Mouse (Mus musculus) midbrain, embryonic 15.5 days (tissue): ENCODE results near the gene Itga10. TPM values are rescaled to one million over a fixed set of nuclear protein-coding genes. Genes with fewer than 3 reads are reported as not detected.
A peak's percentile ranks its signal among the peaks of the same experiment; 100 is the strongest.

Source experiments
- ATAC-seq: fragments of 200-750 bp; cut with Nextera tagmentation; replicated peaks from 2 replicates; pipeline ENCODE4 v1.8.0; 2017; ENCODE audit warnings: moderate TSS enrichment
- H3K27ac ChIP-seq: fragments of 300-500 bp; sonication (generic); 2 replicates; pipeline ENCODE4 v1.5.1; 2015; ENCODE audit warnings: mild to moderate bottlenecking, inconsistent platforms
- H3K27me3 ChIP-seq: fragments of 300-500 bp; sonication (generic); replicated peaks from 2 replicates; pipeline ENCODE4 v1.6.1; 2015; ENCODE audit warnings: inconsistent platforms
- H3K36me3 ChIP-seq: fragments of 300-500 bp; sonication (generic); replicated peaks from 2 replicates; pipeline ENCODE4 v1.6.1; 2015; ENCODE audit warnings: inconsistent platforms
- H3K4me1 ChIP-seq: fragments of 300-500 bp; sonication (generic); 2 replicates; pipeline ENCODE4 v1.6.1; 2015; ENCODE audit warnings: inconsistent platforms
- H3K4me2 ChIP-seq: fragments of 300-500 bp; sonication (generic); 2 replicates; pipeline ENCODE4 v1.6.1; 2015; ENCODE audit warnings: inconsistent platforms, mild to moderate bottlenecking, moderate library complexity
- H3K4me3 ChIP-seq: fragments of 300-500 bp; sonication (generic); 2 replicates; pipeline ENCODE4 v1.5.1; 2015; ENCODE audit warnings: mild to moderate bottlenecking, inconsistent platforms
- H3K9ac ChIP-seq: fragments of 300-500 bp; sonication (generic); 2 replicates; pipeline ENCODE4 v1.6.1; 2015; ENCODE audit warnings: mild to moderate bottlenecking, inconsistent platforms
- H3K9me3 ChIP-seq: fragments of 300-500 bp; sonication (generic); 2 replicates; pipeline ENCODE4 v1.6.1; 2016; ENCODE audit warnings: inconsistent platforms
- WGBS: fragments of 180-500 bp; shearing (Covaris S2); methylation state at CpG from one replicate; pipeline ENCODE4 v1.1.7; 2015; ENCODE audit warnings: mixed read lengths; 5-methylcytosine and 5-hydroxymethylcytosine counted together
- polyA plus RNA-seq: library from polyadenylated mRNA; unstranded; fragments of >200 nt; fragmentation: Nextera tagmentation; extraction: Ambion mirVana; gene quantifications from 2 replicates; pipeline ENCODE4 v1.2.1, GENCODE M21; 2015

The Itga10 gene
- polyA plus RNA-seq, 1 experiment from 2014 or later: 1.6 TPM

DNA sequence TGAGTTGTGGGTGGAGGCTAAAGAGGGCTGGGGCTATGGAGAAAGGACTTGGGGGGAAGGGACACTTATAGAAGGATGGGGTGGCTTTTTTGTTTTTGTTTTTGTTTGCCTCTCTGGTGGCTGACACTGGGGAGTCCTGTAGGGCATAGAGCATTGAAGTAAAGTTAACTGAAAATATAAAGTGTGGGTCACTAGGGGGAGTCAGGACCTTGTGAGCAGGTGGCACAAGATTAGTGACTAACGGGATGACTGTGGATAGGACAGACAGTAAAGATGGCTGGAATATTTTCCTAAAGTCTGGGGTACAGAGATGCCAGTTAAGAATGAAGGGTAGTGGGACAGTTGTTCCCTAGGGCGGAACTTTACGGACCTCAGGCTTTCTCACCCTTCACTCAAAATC is 44.9 kb downstream of the Itga10 start:
- no peak overlapping the region for H3K27ac ChIP-seq
- 0 out of 2 replicates have a peak, but pooled peaks cover 4% of the 10 kb centered on the region for H3K4me1 ChIP-seq
- no peak overlapping the region for H3K4me3 ChIP-seq
- ATAC-seq: no peak
- no peaks in the 10 kb centered on the region for H3K27me3 ChIP-seq
- H3K9ac ChIP-seq: no peak overlapping the region
- H3K4me2 ChIP-seq: no peak overlapping the region
- H3K9me3 ChIP-seq: no peaks in the 10 kb centered on the region
- 51% methylated on average over 3 of the region's 3 CpGs for whole genome bisulfite sequencing
- H3K36me3 ChIP-seq: no peaks in the 10 kb centered on the region

DNA sequence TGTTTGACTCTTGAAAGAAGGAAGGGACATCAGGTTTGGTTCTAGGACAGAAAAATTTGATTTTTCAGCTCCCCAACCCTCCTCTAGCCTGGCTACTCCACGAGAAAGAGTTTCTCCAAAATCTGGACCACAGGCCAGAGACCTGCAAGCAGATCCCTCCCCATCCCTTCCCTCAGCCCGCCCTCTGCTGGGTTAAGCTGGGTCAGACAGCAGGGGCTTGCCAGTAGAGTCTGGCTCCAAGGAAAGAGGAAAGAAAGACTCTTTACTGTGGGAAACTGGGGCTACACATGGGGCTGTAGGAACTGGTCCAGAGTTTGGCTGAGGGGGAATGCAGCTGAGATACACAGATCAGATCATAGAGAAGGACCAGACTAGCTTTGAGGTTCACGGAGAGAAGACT is 47.1 kb downstream of the Itga10 start:
- H3K4me2 ChIP-seq: no peak overlapping the region
- peaks cover 12% of the 10 kb centered on the region for H3K4me1 ChIP-seq
- H3K4me3 ChIP-seq: no peak overlapping the region
- H3K9ac ChIP-seq: no peak overlapping the region
- ATAC-seq: no peak
- no peaks in the 10 kb centered on the region for H3K36me3 ChIP-seq
- no peaks in the 10 kb centered on the region for H3K9me3 ChIP-seq
- H3K27me3 ChIP-seq: no peaks in the 10 kb centered on the region
- 12% methylated on average over 3 of the region's 3 CpGs for WGBS
- H3K27ac ChIP-seq: no peak overlapping the region

DNA sequence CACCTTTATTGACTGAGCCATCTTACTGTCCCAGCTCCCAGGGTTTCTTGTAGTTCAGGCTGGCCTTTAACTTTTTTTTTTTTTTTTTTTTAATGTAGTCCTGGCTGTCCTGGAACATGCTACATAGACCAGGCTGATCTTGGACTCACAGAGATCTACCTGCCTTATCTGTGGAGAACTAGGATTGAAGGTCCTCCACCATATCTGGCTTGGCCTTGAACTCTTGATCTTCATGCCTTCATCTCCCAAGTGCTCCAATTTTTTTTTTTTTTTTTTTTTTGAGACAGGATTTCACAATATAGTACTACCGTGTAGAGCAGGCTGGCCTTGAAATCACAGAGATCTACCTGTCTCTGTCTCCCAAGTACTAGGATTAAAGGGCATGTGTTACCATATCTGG is 48.2 kb downstream of the Itga10 start:
- H3K4me1 ChIP-seq: peaks cover 20% of the 10 kb centered on the region
- no peaks in the 10 kb centered on the region for H3K9me3 ChIP-seq
- no peak overlapping the region for H3K4me2 ChIP-seq
- H3K9ac ChIP-seq: no peak overlapping the region
- no peak for ATAC-seq
- no peak overlapping the region for H3K4me3 ChIP-seq
- WGBS: 85% methylated on average over 1 of the region's 1 CpGs
- no peaks in the 10 kb centered on the region for H3K27me3 ChIP-seq
- no peak overlapping the region for H3K27ac ChIP-seq
- H3K36me3 ChIP-seq: no peaks in the 10 kb centered on the region

DNA sequence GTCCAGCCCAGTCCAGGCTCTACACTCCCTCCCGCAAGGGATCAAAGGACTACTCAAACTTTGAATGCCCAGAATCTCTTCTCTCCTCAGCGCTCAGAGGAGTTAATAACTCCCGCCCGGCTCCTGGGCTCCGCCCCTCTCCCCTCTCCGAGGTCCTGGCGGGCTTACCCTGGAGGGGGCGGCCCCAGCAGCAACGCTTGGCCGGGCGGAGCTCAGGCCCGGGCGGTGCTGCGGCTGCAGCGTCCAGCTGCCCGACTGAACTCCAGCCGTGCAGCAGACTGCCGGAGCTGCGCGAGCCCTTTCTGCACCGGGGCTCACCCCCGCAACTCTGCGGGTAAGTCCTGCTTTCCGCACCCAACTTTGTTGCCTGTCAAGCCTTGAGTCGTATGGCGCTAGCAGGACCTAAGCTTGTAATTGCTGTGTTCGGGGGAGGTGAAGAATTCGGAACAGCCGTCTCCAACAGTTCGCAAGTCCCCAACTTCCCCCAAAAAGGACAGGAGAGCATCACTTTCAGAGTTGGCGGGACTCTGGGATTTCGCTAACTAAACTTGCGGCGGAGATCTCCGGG is 50.9 kb downstream of the Itga10 start, which contains the start of gene Pias3:
Gene Pias3, plus strand, starts transcription at position 187 of the 568 bp plus-strand sequence.
- Histone ChIP-seq H3K4me1 (peaks cover 19% of the 10 kb centered on the region), H3K4me2 (peak within 1 kb of the TSS; percentile 90), H3K27me3 (no peaks in the 10 kb centered on the region), H3K27ac (peak within 1 kb of the TSS; percentile 91), H3K9me3 (no peaks in the 10 kb centered on the region), H3K9ac (peak within 1 kb of the TSS; percentile 89), H3K36me3 (no peaks in the 10 kb centered on the region), H3K4me3 (peak within 1 kb of the TSS; percentile 92)
- peak; percentile 67 for ATAC-seq
- 2% methylated on average over 33 of the region's 35 CpGs for WGBS

DNA sequence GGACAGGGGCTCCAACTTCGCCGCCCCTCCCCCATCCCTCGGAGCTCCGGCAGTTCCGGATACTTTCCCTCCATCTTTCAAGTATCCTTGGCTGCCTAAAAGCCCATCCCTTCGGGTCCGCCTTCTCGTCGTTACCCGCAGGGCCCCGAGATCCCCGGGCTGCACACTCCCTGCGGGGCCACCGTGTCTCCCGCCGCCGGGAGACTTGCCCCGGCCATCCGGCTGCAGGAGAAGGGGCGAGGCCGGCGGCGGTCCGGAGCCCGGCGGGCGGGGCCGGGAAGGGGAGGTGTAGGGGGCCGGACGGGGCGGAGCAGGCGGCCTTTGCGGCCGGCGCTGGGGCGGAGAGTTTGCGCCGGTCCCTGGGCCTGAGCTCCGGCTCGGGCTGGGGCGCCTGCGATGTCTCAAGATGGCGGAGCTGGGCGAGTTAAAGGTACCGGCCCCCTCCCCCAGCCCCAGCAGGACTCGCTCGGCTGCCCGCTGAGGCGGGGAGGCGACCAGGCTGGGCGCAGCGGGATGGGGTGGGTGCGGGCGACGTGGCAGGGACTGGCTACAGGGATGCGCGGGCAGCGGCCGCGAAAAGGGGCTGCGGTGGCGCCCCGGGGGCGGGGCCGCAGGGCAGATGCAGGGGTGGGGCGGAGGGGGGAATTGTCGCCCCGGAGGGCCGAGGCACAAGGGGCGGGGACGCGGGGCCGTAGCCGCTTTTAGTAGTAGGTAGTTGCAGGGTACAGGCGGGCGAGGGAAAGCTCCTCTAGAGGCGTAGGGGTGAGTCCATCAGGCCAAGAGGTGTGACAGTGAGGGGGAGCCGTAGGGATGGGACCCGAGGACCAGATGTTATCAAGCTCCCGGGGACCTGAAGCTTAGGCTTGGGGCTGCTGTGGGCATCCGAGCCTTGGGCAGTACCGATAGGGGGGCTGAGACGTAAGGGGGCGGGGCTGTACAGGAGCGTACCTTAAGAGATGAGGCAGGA is 51.7 kb downstream of the Itga10 start:
- Histone ChIP-seq H3K27ac (peak overlapping the region; percentile 91), H3K9ac (peak overlapping the region; percentile 89), H3K27me3 (no peaks in the 10 kb centered on the region), H3K36me3 (0 out of 2 replicates have a peak, but pooled peaks cover 4% of the 10 kb centered on the region), H3K4me3 (peak overlapping the region; percentile 92), H3K4me1 (peaks cover 19% of the 10 kb centered on the region), H3K4me2 (peak overlapping the region; percentile 90), H3K9me3 (no peaks in the 10 kb centered on the region)
- under 1% methylated on average over 70 of the region's 85 CpGs for WGBS
- peak; percentile 94 for ATAC-seq

DNA sequence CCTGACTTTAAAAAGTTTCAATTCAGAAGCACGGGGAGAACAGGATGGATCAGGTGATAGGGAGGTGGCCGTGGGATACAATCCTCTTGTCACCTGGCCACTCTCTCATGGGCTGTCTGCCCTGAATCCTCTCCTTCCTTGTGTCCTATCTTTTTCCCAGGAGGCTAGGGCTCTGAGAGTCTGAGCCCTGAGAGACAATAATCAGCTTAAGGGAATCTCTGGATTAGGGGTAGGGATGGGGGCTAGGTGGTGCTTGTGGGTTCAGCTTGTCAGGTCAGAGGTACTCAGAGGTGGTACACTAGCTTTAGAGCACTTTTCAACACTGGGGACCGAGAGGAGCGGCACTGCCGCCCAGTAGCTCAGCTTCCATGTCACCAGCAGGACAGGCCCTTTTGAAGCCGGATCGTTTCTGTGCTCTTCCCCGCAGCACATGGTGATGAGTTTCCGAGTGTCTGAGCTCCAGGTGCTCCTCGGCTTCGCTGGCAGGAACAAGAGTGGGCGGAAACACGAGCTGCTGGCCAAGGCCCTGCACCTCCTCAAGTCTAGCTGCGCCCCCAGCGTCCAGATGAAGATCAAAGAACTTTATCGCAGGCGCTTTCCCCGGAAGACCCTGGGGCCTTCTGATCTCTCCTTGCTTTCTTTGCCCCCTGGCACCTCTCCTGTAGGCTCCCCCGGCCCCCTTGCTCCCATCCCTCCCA is 53.8 kb downstream of the Itga10 start:
- no peak for ATAC-seq

DNA sequence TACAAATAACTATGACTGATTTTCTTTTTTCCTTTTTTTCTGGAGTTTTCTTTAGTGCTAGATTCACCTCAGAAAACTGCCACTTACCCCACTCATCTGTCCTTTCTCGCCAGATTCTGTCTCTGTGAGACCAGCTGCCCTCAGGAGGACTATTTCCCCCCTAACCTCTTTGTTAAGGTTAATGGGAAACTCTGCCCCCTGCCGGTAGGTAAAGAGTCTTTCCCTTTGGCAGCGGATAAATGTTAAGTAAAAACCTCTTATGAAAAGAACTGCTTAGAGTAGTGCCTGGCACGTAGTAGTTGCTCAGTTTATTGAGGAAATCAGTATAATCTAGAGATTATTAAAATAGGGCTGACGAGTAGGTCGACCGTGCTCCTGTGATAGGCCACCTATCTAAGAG is 55.0 kb downstream of the Itga10 start:
- Histone ChIP-seq H3K36me3 (peaks cover 18% of the 10 kb centered on the region; the same call in 1 of the 2 replicates), H3K4me3 (no peak overlapping the region), H3K9me3 (no peaks in the 10 kb centered on the region), H3K27me3 (no peaks in the 10 kb centered on the region), H3K4me1 (peaks cover 19% of the 10 kb centered on the region), H3K9ac (no peak overlapping the region), H3K27ac (no peak overlapping the region), H3K4me2 (no peak overlapping the region)
- 59% methylated on average over 7 of the region's 7 CpGs for WGBS
- ATAC-seq: no peak

More for the DNA sequence above, 53.8 kb downstream of the Itga10 start:
- H3K4me1 ChIP-seq: peaks cover 19% of the 10 kb centered on the region
- H3K27me3 ChIP-seq: no peaks in the 10 kb centered on the region
- H3K36me3 ChIP-seq: peaks cover 17% of the 10 kb centered on the region; the same call in 1 of the 2 replicates
- no peak overlapping the region for H3K4me3 ChIP-seq
- WGBS: 54% methylated on average over 19 of the region's 19 CpGs
- no peak overlapping the region for H3K4me2 ChIP-seq
- no peak overlapping the region for H3K27ac ChIP-seq
- no peak overlapping the region for H3K9ac ChIP-seq
- H3K9me3 ChIP-seq: no peaks in the 10 kb centered on the region

DNA sequence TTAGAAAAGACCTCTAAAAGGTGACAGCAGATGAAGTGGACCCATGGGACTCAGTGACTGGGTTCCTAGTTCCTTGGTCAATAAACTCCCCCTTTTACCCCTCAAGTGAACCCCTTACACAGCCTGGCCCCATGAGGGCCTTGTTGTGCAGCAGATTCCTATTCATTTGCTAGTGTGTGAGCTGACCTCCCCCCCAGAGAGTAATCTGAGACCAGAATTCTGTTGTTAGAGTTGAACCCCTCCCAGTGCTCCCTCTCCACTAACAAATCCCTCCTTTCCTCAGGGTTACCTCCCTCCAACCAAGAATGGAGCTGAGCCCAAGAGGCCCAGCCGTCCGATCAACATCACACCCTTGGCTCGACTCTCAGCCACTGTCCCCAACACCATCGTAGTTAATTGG is 55.6 kb downstream of the Itga10 start:
- no peak for ATAC-seq
- H3K36me3 ChIP-seq: peaks cover 18% of the 10 kb centered on the region; the same call in 1 of the 2 replicates
- no peak overlapping the region for H3K4me3 ChIP-seq
- 87% methylated on average over 4 of the region's 4 CpGs for whole genome bisulfite sequencing
- no peaks in the 10 kb centered on the region for H3K9me3 ChIP-seq
- no peak overlapping the region for H3K27ac ChIP-seq
- no peaks in the 10 kb centered on the region for H3K27me3 ChIP-seq
- peaks cover 16% of the 10 kb centered on the region for H3K4me1 ChIP-seq
- no peak overlapping the region for H3K9ac ChIP-seq
- no peak overlapping the region for H3K4me2 ChIP-seq

DNA sequence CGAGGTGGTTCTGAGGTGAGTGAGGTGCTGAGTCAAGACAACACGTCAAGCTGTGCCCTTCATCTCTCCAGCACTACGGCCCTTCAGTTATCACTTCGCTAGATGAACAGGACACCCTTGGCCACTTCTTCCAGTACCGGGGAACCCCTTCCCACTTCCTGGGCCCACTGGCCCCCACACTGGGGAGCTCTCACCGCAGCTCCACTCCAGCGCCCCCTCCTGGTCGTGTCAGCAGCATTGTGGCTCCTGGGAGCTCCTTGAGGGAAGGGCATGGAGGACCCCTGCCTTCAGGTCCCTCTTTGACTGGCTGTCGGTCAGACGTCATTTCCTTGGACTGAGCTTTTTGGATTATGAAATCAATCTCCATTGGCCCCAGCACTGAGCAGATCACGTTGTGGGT is 59.4 kb downstream of the Itga10 start:
- Histone ChIP-seq H3K4me1 (peaks cover 7% of the 10 kb centered on the region; the same call in 1 of the 2 replicates), H3K4me3 (no peak overlapping the region), H3K27ac (no peak overlapping the region), H3K4me2 (no peak overlapping the region), H3K9me3 (no peaks in the 10 kb centered on the region), H3K27me3 (no peaks in the 10 kb centered on the region), H3K36me3 (peaks cover 18% of the 10 kb centered on the region; the same call in 1 of the 2 replicates), H3K9ac (no peak overlapping the region)
- 62% methylated on average over 11 of the region's 11 CpGs for WGBS
- no peak for ATAC-seq

DNA sequence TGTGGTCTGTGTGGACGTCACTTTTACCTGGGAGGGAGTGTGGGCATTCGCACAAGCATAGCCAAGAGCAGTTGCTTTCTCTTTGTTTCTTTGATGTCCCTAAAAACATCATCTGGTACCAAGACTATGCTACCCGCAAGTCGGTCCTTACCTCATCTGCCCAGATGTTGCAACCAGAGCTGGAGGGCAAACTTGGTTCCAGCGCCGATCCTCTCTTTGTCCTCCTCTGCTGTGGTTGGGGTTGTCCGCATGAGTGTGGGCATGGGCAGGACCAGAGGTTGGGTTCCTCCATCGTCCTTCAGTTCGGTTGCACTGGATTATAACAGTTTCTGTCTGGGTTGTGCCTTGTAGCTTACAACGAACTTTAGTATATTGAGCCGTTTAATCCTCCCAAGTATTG is 60.8 kb downstream of the Itga10 start:
- Histone ChIP-seq H3K27me3 (no peaks in the 10 kb centered on the region), H3K36me3 (peaks cover 18% of the 10 kb centered on the region), H3K27ac (no peak overlapping the region), H3K9me3 (no peaks in the 10 kb centered on the region), H3K4me3 (no peak overlapping the region), H3K9ac (no peak overlapping the region), H3K4me2 (no peak overlapping the region), H3K4me1 (peaks cover 7% of the 10 kb centered on the region; the same call in 1 of the 2 replicates)
- ATAC-seq: no peak
- 94% methylated on average over 11 of the region's 11 CpGs for WGBS

DNA sequence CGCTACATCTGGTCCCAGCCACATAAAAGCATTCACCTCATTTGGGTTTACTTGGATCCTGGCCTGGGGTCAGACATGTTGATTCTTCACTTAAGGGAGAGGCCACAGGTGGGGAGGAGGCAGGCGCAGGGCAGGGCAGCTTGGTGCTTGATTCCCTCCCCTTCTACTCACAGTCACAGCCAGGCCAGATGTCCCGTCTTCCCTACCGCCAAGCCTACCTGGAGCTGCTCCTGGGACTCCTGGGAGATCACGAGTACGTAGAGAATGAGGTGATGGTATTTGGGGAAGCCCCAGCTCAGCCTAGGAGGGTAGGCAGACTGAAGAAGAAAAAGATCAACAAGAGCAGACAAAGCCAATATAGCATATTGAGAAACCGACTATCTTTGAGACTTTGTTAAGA is 61.6 kb downstream of the Itga10 start:
- WGBS: 75% methylated on average over 7 of the region's 7 CpGs
- Histone ChIP-seq H3K27ac (no peak overlapping the region), H3K36me3 (peaks cover 21% of the 10 kb centered on the region)

More for the DNA sequence above, 61.6 kb downstream of the Itga10 start:
- H3K4me1 ChIP-seq: peaks cover 7% of the 10 kb centered on the region; the same call in 1 of the 2 replicates
- no peaks in the 10 kb centered on the region for H3K9me3 ChIP-seq
- no peaks in the 10 kb centered on the region for H3K27me3 ChIP-seq
- H3K4me3 ChIP-seq: no peak overlapping the region
- no peak overlapping the region for H3K9ac ChIP-seq
- no peak for ATAC-seq
- no peak overlapping the region for H3K4me2 ChIP-seq
